Mouse (Mus musculus) adrenal gland, postnatal 4 days (tissue): ENCODE measurements around the gene Vav3. TPM values are rescaled to one million over a fixed set of nuclear protein-coding genes. Genes with fewer than 3 reads are reported as not detected.
"Not testable (repeated sequence)": the region's sequence is repeated elsewhere in the genome, so short reads cannot be mapped to it uniquely, and the experiment has no call there.

Source experiments
- DNase-seq, 2 experiments: peaks; one replicate each; pipeline ENCODE4 v3.0.0; 2021 to 2022; ENCODE audit warnings: low spot score in 2 of 2, mixed read lengths in 2 of 2
- total RNA-seq, 2 experiments: library from RNA; stranded (reverse); gene quantifications; 2 replicates each; pipeline ENCODE4 v1.2.3; 2021

Gene Vav3
- total RNA-seq, 2 experiments from 2014 or later: 5.2 to 7.4 TPM

DNA sequence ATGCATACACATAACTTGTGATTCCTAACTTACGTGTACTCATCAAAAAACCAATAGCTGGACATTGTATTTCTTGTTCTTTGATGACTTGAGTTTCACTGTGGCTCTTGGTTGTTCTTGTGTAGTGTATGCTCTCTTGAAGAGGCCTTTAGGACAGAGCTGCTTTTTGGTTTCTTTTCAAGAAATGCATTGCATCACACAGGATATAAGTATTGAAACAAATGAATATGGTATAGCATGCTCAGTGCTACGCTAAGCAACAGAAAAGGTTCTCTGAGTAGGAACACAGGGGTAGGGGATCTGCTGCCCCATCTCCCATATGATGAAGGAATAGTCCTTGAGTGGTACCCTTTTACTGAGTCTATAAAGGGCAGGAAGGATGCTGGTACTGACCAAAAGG, 98.1 kb downstream of the Vav3 start:
- DNase-seq: no peak

DNA sequence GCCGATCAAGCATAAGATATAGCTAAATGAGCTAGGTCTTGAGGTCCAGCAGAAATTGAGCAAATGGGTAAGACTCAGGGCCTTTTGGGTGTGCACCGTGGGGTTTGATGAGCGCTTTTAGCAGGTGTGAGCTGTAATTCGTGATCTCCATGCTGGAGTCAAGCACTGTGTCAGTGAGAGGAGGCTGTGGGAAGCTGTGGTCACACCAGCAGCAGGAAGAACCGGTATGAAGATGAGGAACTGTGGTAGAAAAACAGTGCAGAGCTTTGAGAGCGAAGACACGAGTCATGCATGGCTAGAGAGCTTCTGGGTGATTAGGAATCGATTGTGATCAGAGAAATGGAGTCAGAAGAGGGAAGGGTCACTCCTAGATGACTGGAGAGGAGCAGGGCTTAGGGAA, 98.8 kb downstream of the Vav3 start:
- DNase-seq: no peak

DNA sequence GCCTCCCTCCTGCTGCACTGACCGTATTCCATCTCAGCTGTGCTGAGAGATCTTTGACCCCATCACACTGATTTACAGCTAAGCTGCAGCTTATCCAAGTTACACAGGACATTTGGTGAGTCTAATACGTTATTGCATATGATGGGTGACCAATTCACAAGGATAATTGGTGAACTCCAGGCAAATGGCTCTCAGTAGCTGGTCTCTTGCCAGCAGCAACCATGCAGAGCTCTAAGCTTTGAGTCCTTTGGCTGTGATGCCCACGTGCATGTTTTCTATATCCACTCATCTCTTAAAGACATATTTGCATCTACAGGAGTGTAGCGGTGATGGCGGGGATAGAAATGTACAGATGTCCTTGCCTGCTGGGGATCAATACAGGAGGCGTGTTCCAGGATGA, 99.5 kb downstream of the Vav3 start:
- DNase-seq: no peak

DNA sequence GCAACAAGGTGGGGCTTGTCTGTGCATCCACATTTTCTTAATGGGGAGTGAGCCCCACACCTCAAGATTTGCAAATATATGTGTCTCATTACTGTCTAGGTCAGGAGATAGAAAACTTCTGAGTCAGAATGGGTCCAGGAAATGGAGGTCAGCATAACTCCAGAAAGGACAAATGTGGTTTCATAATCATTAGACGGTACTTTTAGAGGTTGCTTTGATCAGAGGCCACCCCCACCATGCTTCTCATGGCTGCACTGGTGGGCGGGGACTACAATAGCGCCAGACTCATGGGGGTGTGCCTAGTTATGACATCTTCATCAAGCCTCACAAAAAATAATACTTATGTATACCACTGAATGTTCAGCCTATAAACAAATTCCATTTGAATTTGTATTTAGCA, 103.6 kb downstream of the Vav3 start:
- no peak for DNase-seq

DNA sequence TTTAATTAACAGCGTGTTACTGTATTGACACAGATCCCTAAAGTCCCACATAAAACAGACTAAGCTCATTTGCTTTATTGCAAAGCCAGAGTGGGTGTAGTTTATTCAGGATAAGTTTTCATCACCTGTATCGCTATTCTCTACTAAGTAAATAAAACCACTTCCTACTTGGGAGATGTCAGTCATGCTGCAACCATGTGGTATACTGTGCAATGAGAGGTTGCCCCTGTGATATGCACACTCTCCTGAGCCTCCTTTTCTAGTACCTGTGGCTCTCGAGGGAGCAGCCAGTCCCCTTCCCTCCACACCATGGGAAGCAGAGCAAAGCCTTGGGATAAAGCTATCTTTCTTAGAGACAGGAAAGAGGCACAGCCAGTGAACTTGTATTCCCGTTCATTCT, 106.5 kb downstream of the Vav3 start:
- DNase-seq: no peak

DNA sequence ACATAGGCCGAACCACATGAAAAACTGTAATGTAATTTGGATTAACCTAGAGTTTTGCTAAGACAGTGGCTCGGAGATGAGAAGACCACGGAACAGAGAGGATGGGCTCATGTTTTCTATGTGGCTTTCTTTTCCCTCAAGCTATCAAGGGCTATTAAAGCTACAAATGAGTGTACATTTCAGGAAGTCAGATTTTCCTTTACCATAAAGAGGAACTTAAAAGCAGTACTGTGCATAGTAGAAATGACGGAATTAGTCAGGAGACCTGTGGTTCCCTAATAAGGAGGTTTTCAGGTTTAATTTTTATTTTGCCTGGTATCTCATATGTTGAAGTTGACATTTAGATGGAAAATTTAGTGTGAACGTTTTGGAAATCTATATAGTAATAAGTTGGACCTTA, 107.8 kb downstream of the Vav3 start:
- DNase-seq: not testable (repeated sequence)

DNA sequence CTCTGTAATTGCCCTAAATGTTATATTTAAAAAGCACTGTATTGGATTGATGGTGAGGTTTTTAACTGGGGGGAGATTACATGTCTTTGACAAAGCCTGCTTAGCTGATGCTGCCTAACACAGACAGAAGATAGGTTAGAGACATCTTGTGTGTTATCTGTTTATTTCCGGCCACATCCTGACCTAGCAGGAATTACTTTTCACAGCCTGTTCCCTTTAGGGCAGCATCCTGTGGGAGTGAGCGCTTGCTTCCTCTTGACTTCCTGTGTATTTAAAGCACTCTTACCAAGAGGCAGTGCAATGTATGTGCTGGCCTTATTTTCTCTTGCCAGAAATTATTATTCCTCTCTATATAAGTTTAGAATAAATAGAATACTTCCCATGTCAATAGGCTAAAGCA, 111.5 kb downstream of the Vav3 start:
- DNase-seq: no peak

DNA sequence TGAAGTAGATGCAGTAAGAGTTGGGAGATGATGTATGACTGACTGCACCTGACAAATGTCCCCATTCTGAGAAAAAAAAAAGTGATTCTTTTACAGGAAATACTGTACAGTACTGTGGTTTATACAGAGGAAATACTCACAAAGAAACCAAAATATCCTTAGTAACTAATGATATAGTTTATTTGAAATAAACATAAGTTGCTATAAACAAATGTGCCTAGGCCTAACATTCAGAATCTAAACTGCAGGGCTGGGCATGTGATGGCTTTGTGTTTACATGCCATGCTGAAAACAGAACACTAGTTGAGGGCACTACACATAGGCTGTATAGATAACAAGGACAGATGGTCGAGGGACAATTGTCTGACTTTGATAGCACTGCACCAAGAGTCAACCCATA, 114.2 kb downstream of the Vav3 start:
- no peak for DNase-seq

DNA sequence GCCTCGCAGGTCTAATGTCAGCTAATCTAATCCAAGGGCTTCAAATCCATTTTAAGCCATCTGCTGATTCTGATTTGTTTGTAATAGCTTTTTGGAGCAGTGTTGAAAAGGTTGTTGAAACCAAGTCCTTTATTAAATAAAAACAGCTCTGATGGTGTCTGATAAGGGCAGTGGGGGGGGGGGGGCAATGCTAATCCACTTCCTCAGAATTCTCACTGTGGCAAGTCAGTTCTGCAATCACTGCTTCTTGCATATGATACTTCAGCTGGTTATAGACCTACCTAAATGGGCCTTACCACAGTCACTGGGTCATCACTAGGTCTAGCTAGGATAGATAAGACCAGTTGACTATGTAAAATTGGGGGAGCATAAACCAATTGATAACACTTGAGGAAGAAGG, 115.9 kb downstream of the Vav3 start:
- no peak for DNase-seq

DNA sequence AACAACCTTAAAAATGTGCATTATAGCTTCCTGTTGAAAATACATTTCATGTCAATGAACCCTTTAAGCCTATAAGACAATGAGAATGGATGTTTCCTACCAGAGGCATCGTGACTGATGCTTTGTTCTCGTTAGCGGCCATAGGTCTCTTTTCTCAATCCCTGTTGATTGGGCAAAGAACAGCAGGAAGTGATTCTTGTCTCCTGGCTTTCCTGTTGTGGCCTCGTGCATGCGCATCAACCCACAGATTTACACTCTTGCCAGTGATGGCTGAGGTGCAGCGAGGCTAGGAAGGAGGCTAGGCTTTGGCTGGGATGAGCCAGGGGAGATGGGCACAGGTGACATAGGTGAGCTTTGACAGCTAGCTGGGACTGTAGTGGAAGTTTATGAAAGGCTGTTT, 123.2 kb downstream of the Vav3 start:
- no peak for DNase-seq

DNA sequence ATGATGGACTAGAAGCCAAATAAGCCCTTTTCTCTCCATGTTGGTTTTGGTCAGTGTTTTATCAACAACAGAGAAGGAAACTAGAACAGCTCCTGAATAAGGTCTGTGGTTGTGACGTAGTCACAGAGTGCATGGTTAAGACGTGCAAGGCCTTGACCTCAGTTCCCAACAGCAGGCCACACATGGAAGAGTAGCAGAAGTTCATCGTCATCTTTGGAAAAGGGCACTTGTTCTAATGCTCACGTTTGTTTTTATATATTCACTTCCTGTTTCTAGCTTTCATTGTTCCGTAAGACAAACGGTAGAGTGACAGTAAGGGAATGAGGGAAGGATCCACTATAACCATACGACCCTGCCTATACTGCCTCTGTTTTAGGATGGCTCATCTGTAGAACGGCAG, 124.1 kb downstream of the Vav3 start:
- no peak for DNase-seq

DNA sequence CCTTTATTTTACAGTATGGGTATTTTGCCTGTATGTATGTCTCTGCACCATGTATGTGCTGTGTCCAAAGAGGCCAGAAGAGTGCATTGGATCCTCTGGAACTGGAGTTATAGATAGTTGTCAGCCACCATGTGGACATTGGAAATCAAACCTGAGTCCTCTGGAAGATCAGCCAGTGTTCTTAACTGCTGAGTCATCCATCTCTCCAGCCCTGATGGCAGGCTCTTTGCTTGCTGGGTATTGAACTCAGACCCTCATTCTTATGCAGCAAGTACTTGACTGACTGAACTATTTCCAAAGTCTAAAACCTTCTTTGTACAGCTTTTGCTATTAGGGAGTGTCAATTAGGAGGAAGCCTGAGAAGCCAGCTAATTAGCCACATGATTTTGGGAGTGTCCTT, 126.1 kb downstream of the Vav3 start:
- DNase-seq: no peak

DNA sequence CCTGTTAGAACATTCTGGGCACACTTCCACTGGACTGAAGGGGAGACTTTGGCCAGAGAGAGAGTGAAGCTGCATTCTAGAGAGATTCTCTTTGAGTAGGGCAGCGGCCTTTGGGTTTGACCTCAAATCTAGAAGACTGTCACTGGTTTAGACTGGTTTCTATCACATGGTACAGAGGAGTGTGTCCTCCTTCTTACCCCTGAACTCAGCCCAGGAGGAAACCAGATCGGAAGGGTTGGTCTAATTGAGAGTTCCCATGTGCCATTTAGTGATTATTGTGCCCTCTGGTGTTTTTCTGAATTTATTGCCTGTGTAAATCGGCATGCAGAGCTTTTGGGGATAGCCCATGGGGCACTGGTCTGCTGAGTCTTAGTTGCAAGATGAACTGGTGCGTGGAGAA, 126.8 kb downstream of the Vav3 start:
- DNase-seq: no peak

DNA sequence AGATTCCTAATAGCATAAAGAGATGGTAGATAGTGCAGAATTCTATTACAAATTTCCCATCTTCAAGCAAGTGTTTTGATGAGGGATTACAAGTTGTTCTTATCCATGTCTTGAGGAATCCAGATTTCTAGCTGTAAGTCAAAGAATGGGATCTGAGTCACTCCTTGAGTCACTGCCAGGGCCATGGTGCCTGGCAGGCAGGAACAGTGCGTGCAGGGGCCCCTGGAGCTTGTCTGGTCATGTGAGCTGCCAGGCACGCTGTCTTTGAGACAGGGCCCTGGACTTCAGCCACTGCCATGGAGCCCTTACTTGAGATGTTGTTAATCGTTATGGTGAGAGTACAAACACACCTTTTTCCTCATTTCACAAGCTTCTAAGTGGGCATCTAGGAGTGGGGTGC, 129.0 kb downstream of the Vav3 start:
- no peak for DNase-seq

DNA sequence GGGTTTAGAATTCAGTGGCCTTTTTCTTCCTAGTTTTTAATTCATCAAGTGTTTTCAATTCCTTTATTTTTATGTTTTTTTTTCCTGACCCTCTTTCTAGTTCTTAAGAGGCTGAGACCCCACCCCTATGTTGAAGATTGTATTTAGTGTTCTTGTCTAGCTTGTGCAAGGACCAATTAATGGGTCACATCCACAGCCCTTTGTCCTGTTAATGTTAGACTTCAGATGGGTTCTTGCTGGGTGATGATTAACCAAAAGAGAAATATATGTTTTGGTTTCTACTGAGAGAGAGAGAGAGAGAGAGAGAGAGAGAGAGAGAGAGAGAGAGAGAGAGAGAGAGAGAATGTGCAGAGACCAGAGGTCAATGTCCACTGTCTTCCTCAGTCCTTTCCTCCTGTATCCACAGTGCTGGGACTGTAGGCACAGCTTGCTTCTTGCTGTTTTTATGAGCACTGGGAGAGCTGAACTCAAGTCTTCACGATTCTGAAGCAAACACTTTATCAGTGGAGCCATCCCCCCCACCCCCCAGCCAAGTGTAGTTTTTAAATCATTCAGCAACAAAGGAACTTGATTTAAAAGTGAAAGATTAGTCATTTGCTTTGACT, 130.3 kb downstream of the Vav3 start:
- DNase-seq: no peak

DNA sequence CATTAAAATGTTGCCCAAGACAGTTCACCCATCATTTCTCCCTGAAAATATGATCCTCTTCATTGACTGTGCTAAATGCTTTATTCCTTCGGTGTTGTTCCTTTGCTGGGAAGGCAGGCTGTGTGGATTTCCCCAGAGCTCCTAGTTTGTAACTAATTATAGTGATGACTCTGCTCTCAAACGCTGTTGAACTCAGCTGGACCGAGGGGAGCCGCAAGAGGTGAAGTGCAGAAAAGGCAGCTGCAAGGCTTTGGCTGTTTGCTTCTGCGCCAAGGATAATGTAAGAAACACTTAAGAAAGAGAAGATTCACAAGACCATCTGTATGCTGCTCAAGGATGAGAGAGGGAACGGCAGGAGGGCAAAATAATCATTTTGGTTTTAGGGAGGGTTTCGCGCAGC, 136.1 kb downstream of the Vav3 start:
- DNase-seq: no peak

DNA sequence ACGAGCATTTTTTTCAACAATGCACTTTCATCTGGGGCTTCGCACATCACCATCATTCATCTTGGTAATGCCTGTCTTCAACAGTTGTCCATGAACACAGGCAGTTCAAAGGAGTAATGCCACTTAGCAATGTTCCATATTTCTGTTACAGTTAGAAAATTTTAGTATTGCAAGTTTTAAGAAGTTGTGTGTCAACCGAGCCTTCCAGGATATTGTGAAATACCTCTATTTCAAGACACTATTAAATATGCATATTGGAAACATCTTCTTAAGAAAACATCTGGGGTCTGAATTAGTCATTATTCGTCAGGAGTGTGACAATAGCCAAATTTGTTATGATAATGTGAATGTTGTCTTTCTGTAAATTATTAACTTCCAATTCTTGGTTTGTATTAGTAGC, 137.8 kb downstream of the Vav3 start:
- DNase-seq: no peak

DNA sequence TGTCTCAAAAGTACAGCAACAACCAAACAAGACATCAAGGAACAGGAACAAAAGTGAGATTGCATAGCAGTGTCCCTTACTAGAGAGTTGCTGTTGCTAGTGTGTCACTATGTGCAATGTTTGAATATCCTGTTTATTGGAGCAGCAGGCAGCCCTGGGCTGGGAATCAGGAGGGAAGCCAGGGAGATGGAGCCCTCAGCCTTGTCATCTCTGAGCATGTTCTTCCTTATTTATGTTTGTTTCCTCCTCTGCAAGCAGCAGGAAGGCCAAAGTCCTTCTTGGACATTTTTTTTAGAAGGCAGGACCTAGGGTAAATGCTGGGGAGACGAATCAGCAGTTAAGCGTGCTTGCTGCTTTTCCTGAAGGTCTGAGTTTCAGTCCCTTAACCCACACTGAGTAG, 140.2 kb downstream of the Vav3 start:
- no peak for DNase-seq

DNA sequence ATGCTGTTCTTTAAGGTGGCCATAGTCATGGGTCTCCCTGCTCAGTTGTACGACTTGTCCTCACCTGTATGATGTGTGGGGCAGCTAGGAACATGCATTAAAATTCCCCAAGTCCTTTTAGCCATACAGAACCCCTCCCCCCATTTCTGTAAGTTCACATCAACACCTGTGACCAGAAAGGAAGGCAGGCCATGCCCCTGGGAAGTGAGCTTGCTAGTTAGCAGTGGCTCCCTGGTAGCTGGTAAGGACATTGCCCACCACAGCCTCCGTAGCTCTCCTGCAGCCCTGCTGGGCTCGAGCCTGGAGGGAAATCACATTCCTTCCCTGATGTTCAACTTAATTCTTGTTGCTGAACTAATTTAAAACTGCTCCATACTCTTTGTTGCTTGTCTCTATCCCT, 146.3 kb downstream of the Vav3 start:
- no peak for DNase-seq

DNA sequence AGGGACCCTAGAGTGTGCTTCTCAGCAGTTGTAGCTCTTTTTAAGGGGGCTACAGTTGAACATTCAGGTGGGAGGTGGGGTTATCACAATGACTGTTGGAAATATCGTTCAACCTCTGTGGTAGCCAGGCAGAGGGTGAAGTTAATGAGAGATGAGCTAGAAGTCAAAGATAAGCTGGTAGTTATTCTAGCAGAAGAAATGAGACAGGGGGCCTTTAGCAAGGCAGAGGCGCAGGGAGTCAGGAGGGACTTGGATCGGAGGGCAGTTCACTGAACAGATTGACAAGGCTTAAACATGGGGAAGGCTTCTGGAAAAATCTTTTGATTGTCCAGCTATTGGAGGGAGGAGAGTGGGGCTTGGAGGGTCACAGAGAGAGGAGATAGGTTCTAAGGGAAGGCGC, 147.4 kb downstream of the Vav3 start:
- no peak for DNase-seq

DNA sequence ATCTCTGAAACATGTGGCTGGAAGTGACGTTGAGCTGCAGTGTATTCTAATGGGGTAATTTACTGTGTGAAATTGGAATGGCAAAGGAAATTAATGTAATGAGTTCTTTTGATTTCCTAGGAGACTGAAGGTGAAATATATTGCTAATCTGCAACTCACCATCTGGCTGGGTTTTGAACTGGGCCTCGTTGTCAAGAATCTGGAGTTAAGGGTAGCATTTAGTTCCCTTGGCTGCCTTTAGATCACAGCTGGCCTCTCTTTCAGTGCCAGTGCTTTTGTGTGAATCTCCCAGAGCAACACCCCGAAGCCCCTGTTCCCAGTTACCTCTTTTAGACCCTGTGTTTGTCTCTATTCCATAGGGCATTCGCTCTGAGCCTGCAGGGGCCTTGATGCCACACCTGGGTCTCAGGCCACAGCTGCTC, 148.3 kb downstream of the Vav3 start:
- no peak for DNase-seq

DNA sequence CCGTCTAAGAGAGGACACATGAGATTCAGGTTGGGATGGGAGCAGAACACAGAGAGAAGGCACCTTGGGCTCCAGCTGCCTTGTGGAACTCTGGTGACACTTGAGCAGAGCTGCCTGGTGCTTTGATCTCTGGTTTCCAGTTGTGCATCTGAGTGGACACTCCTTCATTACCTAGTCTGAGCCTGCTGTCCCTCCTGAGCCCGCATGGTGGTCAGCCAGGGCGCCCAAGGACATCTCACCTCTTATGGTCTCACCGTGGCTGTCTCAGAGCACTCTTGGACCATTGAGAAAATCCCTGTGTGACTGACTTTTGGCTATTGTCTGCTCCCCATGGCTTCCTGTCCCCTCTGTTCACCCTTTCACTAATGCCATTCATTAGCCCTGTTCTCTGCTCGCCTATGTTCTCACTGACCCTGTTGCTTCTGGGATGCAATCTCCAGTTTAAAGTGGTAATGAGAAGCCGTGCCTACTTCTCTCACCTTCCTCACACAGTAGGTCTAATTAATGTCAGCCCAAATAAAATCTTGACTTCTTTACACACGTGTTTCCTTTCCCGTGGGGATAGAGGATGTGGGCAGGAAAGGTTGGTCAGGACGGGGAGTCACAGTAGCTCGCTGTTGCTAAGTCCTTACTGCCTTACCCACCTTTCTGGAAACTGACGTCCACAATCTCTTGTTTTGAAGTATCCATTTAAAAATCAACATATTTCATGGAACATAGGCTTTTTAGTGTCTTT, 150.3 kb downstream of the Vav3 start:
- no peak for DNase-seq

DNA sequence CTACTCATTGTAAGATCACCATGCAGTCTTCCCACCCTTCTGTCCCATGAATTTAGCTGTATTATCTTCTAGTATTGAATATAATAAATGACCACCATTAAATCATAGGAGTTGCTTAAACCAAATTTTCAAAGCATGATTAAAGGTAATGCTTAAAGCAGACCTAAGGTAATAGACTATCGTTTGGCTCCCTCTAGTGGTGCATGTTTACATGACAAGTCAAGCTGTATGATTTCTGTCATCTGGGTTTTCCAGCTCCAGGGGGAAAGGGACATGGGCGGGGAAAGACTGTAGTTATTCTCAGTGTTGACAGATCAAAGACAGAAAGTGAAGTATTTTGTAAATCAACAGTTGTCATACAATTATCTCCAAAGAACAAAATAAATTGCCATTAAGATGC, 151.1 kb downstream of the Vav3 start:
- peak in 1 of 2 experiments; percentile 10 for DNase-seq
